Mouse (Mus musculus): ENCODE data around the gene Pla2g3.
A peak's percentile ranks its signal among the peaks of the same experiment; 100 is the strongest.

Gene Pla2g3

DNA sequence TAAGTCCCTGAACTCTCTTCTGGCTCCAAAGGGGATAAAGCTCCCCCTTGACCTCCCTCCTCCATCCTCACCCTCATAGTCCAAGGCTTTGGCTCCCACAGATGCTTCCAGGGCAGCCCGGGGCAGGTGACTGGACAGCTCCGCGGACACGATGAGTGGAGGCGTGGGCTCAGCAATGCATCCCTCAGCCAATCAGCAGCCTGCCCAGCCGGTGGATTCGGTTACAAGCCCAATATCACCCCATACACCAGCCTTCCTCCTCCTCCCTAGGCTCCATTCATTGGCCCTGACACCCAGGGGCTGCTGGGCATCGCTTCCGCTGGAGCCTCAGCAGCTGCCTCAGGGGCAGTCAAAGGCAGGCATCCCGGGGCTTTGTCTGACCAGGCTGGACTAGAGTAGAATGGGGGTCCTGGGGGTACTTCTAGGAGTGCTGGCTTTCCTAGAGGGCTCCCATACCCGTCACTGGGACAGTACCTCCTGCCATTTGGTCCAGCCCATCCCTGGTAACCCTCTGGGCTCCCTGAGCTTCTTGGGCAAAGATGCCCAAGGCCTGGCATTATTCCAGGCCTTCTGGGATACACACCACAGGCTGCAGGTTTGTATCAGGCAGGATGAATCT lies at the start of gene Pla2g3:
TSS of gene Pla2g3 (plus strand) at position 333 of the 619 bp plus-strand sequence.
- DNase-seq (ENCODE audit: low spot score in 2 of 2), result no peak

DNA sequence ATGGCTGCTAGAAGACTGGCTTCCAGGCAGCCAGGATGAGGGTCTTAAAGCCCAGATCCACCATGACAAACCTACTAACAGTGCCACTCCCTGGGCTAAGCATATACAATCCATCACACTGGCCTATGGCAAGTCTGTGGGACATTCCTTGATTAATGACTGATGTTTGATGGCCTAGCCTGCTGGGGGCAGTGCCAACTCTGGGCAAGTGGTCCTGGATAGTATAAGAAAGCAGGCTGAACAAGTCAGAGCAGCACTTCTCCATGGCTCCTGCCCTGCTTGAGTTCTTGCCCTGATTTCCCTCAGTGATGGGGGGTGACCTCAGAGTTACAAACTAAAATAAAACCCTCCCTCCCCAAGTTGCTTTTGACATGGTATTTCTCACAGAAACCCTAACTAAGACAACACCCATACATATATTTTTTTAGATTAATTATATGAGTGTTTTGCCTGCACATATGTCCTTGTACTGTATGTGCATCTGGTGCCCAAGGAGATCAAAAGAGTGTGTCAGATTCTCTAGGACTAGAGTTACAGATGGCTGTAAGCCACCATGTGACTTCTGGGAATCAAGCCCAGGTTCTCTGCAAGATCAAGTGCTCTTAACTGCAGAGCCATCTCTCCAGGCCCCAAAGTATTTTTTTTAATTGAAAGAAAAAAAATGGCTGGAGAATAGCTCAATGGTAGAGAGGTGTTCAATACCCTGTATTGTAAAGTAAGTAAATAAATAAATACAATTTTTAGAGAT lies 46.2 kb upstream of the Pla2g3 start:
- no peak for DNase-seq (ENCODE audit: low spot score in 2 of 2)

DNA sequence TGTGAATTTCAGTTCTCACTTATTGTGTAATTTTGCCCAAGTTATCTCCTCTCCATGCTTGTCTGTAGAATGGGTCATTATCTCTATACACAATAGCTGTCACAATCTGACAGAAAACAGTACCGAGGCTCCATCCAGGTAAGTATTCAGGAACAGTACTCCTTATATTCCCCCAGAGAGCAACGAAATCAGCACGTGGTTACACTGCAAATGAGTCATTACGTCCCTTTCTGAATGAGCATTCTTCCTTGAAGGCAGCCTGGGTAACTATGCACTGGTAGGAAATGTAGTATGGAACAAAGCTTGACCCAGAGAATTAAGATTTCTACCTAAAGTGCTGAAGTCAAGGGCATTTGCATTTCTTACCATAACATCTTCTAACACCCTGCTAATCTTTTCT lies 45.4 kb upstream of the Pla2g3 start:
- no peak for DNase-seq (ENCODE audit: low spot score in 2 of 2)

DNA sequence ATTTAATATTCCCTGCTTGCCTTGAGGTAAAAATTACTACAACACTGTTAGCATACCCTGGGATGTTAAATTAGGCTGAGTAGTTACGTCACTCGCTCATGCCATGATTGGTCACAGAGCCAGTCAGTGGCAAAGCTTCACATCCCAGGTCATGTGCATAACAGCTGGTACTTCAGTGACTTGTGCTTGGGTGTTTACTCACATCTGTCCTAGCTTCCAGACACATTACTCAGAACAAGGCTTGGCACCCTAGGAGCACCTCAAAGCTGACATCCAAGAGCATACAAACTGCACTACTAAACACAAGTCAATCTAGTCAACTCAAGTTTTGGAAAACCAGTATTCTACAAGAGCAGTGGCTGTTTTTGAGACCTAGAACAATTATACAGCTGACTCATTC lies 45.0 kb upstream of the Pla2g3 start:
- no peak for DNase-seq (ENCODE audit: low spot score in 2 of 2)

DNA sequence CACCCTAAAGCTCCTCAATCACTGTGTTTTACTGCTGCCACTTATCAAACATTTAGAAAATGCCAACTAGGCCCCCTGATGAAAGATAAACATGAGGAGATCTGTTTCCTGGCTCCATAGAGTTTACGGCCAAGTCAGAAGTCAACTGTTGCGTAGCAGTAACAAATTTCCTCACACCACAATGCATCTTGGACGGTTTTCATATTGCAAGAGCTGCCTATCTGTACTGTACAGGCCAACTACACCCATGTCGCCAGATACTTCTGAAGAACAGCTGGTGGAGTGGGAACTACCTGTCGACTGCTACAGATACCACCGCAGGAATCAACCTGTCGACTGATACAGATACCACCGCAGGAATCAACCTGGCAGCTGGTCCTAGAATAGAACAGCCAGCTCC lies 43.2 kb upstream of the Pla2g3 start:
- no peak for DNase-seq (ENCODE audit: low spot score in 2 of 2)

DNA sequence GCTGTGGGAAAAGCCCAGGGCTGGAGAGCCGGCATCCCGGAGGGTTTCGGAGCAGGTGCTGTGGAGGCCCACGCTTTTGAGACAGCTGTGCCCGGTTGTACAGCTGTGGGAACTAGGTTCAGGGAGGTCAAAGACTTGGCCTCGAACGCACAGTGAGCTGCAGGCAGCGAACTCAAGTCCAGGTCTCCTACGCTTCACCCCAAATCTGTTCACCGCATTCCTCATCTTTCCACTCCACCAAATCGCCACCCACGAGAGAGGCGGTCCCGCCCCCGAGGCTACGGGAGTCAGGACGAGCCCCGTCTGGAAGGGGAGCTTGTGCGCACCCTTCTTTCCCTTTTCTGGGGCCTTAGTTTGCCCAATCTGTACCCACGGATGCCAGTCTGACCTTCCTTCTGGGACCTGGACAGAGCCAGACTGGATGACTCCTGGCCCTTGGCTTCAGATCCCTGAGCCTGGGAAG lies 36.4 kb upstream of the Pla2g3 start:
- DNase-seq (ENCODE audit: low spot score in 2 of 2), result no peak

DNA sequence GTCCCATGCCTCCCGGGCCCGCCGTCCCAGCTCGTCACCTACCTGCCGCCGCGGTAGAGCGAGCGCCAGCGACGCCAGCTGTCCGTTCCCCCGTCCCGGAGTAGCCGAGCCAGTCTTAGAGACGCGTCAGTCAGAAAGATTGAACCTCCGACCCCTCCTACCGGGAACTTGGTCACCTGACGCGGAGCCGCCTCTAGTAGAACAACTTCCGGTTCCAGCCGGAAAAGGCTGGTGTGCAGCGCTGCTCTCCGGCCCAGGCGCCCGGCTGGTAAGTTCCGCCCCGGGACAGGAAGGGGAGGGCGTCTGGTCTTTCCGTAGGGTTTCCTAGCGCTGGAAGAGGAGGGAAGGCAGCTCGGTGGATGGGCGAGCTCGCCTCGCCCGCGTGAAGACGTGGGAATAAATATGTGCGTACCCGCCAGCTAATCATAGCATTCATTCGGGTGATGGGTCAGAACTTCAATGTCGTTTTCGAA lies 35.9 kb upstream of the Pla2g3 start, which contains the start of gene Rnf185:
TSS of gene Rnf185 (minus strand) at position 197 of the 473 bp plus-strand sequence.
- DNase-seq (ENCODE audit: low spot score in 2 of 2), result peak; percentile 88 to 89

DNA sequence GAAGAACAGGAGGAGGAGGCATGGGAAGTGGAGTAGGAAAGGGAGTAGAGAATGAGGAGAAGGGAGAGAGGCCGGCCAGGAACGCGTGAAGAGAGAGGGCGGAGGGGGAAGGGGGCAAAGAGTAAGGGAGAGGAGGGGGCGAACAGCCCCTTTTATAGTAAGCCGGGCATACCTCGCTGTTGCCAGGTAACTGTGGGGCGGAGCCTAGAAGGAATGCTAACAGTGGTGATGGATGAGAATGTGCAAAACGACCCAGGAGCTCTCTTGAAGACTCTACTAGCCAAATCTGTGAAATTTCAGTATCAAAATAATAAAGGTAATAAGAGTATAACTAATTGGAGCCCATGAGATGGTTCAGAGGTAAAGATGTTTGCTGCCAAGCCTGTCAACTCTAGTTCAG lies 35.3 kb upstream of the Pla2g3 start:
- no peak for DNase-seq (ENCODE audit: low spot score in 2 of 2)

DNA sequence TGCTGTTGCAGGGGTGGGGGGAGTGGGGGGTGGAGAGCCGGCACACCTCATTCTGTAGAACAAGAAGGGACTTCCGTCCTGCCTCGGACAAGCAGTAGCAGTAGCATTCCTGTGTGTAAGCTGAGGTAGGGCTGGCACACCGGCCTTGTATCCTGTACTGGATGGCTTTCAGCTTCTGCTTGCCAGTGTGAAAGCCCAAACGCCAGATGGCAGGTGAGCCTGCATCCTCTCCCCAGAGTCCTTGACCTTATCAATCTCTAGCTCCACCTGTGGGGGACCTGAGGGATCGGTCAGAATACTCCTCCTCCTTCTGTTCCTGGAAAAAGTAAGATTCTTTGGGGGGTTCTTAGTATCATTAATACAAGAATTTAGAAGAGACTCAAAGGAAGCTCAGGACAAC lies 34.6 kb upstream of the Pla2g3 start:
- DNase-seq (ENCODE audit: low spot score in 2 of 2), result no peak

DNA sequence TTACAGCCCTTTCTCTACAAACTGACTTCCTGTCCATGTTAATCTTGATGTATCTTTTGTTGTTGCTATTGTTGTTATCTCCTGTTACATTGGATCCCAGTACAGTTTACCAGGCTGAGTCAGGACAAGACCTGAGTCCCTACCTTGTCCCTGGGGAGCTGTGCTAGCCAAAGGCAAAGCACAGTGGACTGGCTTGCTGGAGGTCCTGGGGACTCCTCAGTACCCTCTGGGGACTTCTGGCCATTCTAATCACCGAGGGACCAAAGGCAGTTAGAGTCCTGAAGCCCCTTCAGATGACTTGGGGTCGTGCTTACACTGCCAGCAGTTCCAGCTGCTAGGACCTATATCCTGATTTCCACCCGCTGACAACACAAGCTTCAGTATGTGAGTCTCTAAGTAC lies 33.6 kb upstream of the Pla2g3 start:
- no peak for DNase-seq (ENCODE audit: low spot score in 2 of 2)

DNA sequence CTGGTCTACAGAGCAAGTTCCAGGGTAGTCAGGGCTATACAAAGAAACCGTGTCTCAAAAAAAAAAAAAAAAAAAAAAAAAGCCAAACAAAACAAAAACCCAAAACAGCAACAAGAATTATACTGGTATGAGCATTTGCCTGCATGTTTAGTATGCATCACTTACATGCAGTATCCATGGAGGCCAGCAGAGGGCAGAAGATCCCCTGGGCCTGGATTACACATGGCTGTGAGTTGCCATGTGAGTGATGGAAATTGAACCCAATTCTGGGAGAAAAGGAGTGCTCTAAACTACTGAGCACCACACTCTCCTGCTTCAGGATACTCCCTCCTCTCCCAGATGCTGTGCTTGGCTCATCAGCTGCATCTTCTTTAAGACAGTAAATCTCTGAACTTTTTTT lies 31.7 kb upstream of the Pla2g3 start:
- DNase-seq (ENCODE audit: low spot score in 2 of 2), result peak; percentile 59 to 71

DNA sequence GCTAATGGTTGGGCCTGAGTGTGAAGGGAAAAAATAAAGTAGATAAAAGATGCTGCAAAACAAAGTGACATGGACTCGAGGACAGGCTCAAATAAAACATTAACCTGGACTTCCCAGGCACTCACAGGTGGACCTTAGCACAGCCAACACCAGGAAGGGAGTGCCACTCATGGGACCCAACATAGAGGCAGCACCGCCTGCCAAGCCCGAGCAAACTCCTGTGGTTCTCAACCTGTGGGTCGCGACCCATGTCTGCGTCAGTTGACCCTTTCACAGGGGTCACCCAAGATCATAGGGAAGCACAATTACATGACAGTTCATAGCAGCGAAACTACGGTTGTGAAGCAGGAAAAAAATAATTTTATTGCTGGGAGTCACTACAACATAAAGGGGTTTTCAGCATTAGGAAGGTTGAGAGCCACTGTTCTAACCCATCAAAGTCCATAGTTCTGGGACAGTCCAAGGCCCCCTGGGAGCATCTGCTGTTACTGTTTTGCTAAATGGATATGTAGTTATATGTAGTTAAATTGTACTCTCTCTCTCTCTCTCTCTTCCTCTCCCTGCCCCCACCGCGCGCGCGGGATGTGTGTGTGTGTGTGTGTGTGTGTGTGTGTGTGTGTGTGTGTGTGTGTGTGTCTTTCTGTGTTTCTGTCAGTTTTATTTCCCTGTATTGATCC lies 29.5 kb upstream of the Pla2g3 start:
- DNase-seq (ENCODE audit: low spot score in 2 of 2), result no peak

DNA sequence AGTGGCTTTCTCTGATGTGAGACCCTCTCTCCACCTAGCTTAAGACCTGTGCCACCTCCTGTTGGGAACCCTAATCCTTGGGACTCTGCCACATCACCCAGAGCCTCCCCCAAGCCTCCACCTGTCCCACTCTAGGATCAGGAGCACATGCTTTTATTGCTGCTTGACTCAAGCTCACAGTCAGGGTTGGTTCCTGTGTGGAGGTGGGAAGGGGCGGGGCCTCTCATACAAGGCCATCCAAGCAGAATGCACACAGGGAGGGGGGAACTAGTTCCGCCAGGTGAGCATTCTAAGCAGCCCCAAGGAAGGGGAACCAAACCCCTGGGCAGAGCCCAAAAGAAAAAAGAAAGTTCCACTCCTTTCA lies 29.0 kb upstream of the Pla2g3 start:
- no peak for DNase-seq (ENCODE audit: low spot score in 2 of 2)

DNA sequence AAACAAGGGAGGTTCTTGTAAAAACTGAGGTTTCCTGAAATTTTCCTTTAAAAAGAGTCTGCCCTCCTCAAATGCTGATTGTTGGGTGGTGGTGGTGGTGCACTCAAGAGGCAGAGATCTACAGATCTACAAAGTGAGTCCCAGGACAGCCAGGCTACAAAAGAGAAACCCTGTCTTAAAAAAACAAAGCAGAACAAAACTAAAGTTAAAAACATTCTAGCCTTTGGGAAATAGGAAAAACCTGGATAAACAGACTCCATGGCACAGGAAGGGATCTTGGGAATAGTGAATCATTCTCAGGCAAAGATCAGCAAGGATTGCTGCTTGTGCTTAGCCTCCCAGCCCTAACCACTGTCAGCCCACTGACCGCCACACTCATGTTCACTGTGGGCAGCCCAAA lies 25.2 kb upstream of the Pla2g3 start:
- DNase-seq (ENCODE audit: low spot score in 2 of 2), result no peak

DNA sequence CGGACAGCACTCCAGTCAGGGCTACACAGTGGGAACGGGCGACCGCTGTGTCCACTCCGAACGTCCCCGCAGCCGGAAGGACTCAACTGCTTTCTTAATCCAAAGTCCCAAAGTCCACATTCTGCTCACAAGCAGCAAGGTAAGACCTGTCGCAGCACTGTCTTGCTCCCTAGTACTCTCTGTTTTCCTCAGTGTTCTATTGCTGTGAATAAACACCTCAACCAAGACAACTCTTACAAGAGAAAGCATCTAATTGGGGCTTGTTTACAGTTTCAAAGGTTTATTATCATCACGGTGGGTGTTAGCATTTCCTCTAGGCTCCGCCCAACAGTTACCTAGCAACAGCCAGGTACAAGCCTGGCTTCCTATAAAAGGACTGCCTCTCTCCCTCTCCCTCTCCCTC lies 16.6 kb upstream of the Pla2g3 start:
- DNase-seq (ENCODE audit: low spot score in 2 of 2), result no peak

DNA sequence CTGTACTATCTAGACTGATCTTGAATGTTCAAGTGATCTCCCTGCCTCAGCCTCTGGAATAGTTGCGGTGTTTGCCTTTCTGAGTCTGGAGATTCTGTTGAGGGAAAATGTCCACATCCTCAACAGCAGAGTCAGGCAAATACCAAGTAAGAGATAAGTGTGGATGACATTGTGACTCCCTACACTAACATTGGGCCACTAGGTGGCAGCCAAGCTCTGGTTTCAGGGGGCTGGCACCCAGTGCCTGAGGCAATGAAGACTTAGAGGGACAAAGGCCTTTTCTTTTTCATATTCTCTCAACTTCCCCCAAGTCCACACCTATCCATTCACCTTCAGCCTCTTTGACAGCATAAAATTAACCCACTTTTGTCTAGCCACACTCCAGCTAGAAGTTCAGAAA lies 15.6 kb upstream of the Pla2g3 start:
- DNase-seq (ENCODE audit: low spot score in 2 of 2), result peak; percentile 33 to 81

DNA sequence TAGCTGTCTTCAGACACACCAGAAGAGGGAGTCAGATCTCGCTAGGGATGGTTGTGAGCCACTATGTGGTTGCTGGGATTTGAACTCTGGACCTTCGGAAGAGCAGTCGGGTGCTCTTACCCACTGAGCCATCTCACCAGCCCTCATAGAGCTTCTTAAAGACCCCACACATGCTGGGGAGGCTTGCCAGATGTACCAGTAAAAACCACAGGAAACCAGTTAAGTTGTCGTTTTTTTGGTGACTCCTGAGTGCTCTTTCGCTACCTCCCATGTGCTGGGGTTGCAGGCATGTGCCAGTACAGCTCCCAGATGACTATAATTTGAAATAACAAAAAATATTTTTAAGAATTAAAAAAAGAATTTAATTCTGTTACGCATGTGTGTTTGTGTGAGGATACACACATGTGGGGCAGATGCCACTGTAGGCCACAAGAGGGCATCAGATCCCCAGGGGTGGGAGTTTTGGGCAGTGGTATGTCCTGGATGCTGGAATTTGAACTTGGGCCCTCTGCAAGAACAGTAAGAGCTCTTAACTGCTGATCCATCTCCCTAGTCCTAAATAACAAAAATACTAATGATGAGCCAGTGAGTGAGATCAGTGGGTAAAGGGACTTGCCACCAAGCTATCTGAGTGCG lies 13.5 kb upstream of the Pla2g3 start:
- no peak for DNase-seq (ENCODE audit: low spot score in 2 of 2)

DNA sequence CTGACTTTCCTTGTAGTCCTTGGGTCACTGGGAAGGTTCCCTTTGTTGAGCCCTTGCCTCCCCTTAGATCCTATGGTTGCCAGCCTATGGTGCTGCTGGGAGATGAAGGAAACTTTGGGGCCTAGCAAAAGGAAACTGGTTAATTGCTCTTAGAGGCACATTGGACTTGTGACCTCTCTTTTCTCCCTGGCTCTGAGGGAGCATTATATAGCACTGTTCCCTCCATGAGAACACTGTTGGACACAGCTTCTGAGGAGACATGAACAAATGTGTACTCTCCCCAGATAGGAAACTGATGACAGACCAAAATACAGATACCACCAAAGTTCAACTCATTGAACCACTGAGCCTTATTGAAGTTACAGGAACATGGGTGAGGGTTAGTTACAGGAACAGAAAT lies 12.6 kb upstream of the Pla2g3 start:
- no peak for DNase-seq (ENCODE audit: low spot score in 2 of 2)

DNA sequence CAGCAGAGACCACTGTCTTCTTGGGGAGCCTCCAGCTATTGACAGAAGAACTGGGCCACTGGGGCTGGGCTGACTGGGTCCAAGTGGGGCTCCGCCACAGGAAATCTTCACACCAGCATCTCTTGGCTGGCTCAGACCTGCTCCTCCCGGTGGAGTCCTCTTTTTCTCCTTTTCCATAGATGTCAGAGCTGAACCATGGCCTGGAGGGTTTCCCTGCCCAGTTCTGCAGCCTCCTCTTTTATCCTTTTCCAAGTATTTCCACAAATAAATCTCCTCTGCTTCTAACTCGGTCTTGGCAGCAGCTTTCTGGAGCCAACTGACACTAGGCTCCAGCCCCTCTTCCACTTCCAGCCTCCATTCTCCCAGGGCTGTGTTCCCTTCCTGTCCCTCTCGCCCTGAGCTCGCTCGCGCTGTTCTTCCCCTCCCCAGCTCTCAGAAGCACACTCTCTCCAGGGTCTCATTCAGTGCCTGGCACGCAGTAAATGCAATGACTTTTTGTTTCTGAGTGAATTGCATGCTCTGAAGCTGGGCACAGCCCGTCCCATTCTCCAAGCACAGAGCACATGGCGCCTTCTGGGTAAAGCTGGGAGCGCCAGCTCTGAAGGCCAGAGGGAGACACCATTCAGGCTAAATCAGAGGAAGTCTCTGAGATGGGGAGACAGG lies 4.0 kb upstream of the Pla2g3 start:
- DNase-seq (ENCODE audit: low spot score in 2 of 2), result no peak

DNA sequence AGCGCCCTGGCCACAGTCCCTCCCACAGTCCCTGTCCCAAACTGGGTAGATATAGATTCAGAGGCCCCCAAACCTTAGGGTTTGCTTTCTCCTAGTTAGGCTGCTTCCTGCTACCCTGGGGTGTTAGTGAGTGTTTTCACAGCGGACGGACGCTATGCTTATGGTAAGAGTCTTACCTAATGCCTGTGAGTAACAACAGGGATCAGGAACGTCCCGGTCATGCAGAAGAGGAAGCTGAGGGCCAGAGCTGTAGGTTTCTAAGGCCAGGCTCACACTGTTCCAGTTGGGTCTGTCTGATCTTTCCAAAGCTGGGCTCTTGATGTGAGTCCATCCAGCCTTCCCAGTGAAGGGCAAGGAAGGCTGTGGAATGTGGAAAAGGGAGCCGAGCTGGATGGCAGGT lies 1.7 kb upstream of the Pla2g3 start:
- no peak for DNase-seq (ENCODE audit: low spot score in 2 of 2)

DNA sequence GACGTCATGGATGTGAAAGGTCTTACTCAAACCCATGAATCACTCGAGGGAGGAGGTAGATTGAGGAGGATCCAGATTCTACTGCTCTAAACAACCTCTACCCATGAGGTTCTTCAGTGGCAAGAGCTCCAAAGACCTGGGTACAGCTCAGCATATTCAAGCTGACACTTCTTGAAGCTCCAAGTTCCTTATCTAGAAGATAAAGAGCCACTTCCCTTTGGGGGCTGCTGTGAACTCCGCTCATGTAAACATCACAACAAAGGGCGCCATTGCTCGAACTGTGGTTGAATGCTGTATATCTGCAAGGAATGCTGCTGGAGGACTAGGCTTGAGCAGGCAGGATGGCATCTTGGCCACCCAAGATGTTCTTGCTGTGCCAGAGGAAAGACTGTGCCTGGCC lies 952 bp downstream of the Pla2g3 start:
- no peak for DNase-seq (ENCODE audit: low spot score in 2 of 2)

DNA sequence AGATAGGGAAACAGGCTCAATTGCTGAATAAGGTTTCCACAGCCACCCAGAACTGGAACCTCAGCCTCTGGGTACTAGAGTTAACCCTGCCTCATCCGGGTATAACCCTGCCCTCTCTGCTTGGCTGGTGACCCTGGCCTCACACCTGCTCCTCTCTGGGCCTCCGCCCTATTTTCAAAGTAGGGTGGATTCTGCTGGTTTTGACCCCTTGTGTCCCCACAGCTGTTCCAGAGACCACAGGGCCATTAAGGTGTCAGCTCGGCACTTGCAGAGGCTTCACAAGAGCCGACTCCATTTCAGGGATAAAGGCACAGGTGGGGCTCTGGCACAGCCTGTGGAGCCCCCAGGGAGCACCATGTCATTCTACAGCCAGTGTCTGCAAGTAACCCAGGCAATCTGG lies 4.7 kb downstream of the Pla2g3 start:
- DNase-seq (ENCODE audit: low spot score in 2 of 2), result no peak
